Mouse (Mus musculus): ENCODE data around the gene Sp6. TPM values are rescaled to one million over a fixed set of nuclear protein-coding genes. Genes with fewer than 3 reads are reported as not detected.
A peak's percentile ranks its signal among the peaks of the same experiment; 100 is the strongest.

The Sp6 gene
- polyA plus RNA-seq, 1 experiment from 2014 or later = not detected

GRCm38 (mm10) chr11:96976911-96977591 is 36.1 kb upstream of the Sp6 start:
- ATAC-seq (ENCODE audit: insufficient number of reproducible peaks, insufficient read depth, low FRiP score, low read depth) = peak; percentile 75
- Histone ChIP-seq H3K27ac (replicated peaks in 1 of 2; ENCODE audit: control insufficient read depth in 1 of 2, insufficient read depth in 1 of 2, low read depth in 2 of 2, low read length in 2 of 2) (peak overlapping the region; percentile 89 to 96), H3K4me1 (ENCODE audit: control insufficient read depth in 2 of 2, insufficient read depth in 2 of 2, low read length in 2 of 2) (peaks cover 17 to 39% of the 10 kb centered on the region in 2 experiments), H3K9ac (ENCODE audit: low read length) (peak overlapping the region; percentile 95), H3K36me3 (ENCODE audit: control insufficient read depth, insufficient read depth, low read length) (no peaks in the 10 kb centered on the region), H3K9me3 (ENCODE audit: control insufficient read depth, low read length) (no peaks in the 10 kb centered on the region), H3K4me3 (ENCODE audit: control insufficient read depth in 1 of 2, insufficient read depth in 1 of 2, low read depth in 1 of 2, low read length in 2 of 2) (peak overlapping the region; percentile 81 to 84), H3K27me3 (ENCODE audit: control insufficient read depth, insufficient read depth, low read length) (no peaks in the 10 kb centered on the region), H3K4me2 (ENCODE audit: low read length) (peak overlapping the region; percentile 78)
- WGBS = under 1% methylated on average over 44 of the region's 50 CpGs

- Histone ChIP-seq H3K4me2 (ENCODE audit: low read length) (peak overlapping the region; percentile 84), H3K36me3 (ENCODE audit: control insufficient read depth, insufficient read depth, low read length) (no peaks in the 10 kb centered on the region), H3K9me3 (ENCODE audit: control insufficient read depth, low read length) (no peaks in the 10 kb centered on the region), H3K27ac (replicated peaks in 1 of 2; ENCODE audit: control insufficient read depth in 1 of 2, insufficient read depth in 1 of 2, low read depth in 2 of 2, low read length in 2 of 2) (peak overlapping the region; percentile 86 to 96), H3K4me1 (ENCODE audit: control insufficient read depth in 2 of 2, insufficient read depth in 2 of 2, low read length in 2 of 2) (peaks cover 12 to 33% of the 10 kb centered on the region in 2 experiments), H3K9ac (ENCODE audit: low read length) (peak overlapping the region; percentile 95), H3K4me3 (ENCODE audit: control insufficient read depth in 1 of 2, insufficient read depth in 1 of 2, low read depth in 1 of 2, low read length in 2 of 2) (peak overlapping the region; percentile 81 to 84), H3K27me3 (ENCODE audit: control insufficient read depth, insufficient read depth, low read length) (no peaks in the 10 kb centered on the region)
- under 1% methylated on average over 45 of the region's 45 CpGs for WGBS
- peak; percentile 94 for ATAC-seq (ENCODE audit: insufficient number of reproducible peaks, insufficient read depth, low FRiP score, low read depth)
Measured at GRCm38 (mm10) chr11:96977606-96978400, 35.4 kb upstream of the Sp6 start.

GRCm38 (mm10) chr11:96978401-96979246 is 34.6 kb upstream of the Sp6 start:
- Histone ChIP-seq H3K9me3 (ENCODE audit: control insufficient read depth, low read length) (no peaks in the 10 kb centered on the region), H3K36me3 (ENCODE audit: control insufficient read depth, insufficient read depth, low read length) (no peaks in the 10 kb centered on the region), H3K27me3 (ENCODE audit: control insufficient read depth, insufficient read depth, low read length) (peaks cover 6% of the 10 kb centered on the region), H3K4me1 (ENCODE audit: control insufficient read depth in 2 of 2, insufficient read depth in 2 of 2, low read length in 2 of 2) (peaks cover 10 to 26% of the 10 kb centered on the region in 2 experiments), H3K27ac (replicated peaks in 1 of 2; ENCODE audit: control insufficient read depth in 1 of 2, insufficient read depth in 1 of 2, low read depth in 2 of 2, low read length in 2 of 2) (peak overlapping the region; percentile 76 to 77), H3K4me3 (ENCODE audit: control insufficient read depth in 1 of 2, insufficient read depth in 1 of 2, low read depth in 1 of 2, low read length in 2 of 2) (peak overlapping the region; percentile 53 to 63), H3K9ac (ENCODE audit: low read length) (peak overlapping the region; percentile 77), H3K4me2 (ENCODE audit: low read length) (peak overlapping the region; percentile 84)
- WGBS = 27% methylated on average over 17 of the region's 17 CpGs
- no peak for ATAC-seq (ENCODE audit: insufficient number of reproducible peaks, insufficient read depth, low FRiP score, low read depth)

- WGBS = 87% methylated on average over 7 of the region's 7 CpGs
Measured at GRCm38 (mm10) chr11:96979329-96979728, 33.9 kb upstream of the Sp6 start.

GRCm38 (mm10) chr11:96980021-96980420 is 33.2 kb upstream of the Sp6 start:
- ATAC-seq (ENCODE audit: insufficient number of reproducible peaks, insufficient read depth, low FRiP score, low read depth) = no peak
- Histone ChIP-seq H3K4me3 (ENCODE audit: control insufficient read depth in 1 of 2, insufficient read depth in 1 of 2, low read depth in 1 of 2, low read length in 2 of 2) (no peak overlapping the region), H3K4me1 (ENCODE audit: control insufficient read depth in 2 of 2, insufficient read depth in 2 of 2, low read length in 2 of 2) (peaks cover 10 to 16% of the 10 kb centered on the region in 2 experiments), H3K9ac (ENCODE audit: low read length) (no peak overlapping the region), H3K4me2 (ENCODE audit: low read length) (no peak overlapping the region), H3K9me3 (ENCODE audit: control insufficient read depth, low read length) (no peaks in the 10 kb centered on the region), H3K27me3 (ENCODE audit: control insufficient read depth, insufficient read depth, low read length) (peaks cover 20% of the 10 kb centered on the region), H3K27ac (replicated peaks in 1 of 2; ENCODE audit: control insufficient read depth in 1 of 2, insufficient read depth in 1 of 2, low read depth in 2 of 2, low read length in 2 of 2) (no peak overlapping the region), H3K36me3 (ENCODE audit: control insufficient read depth, insufficient read depth, low read length) (no peaks in the 10 kb centered on the region)
- WGBS = 71% methylated on average over 5 of the region's 5 CpGs

More at GRCm38 (mm10) chr11:96979329-96979728, 33.9 kb upstream of the Sp6 start:
- no peak overlapping the region for H3K4me3 ChIP-seq (ENCODE audit: control insufficient read depth in 1 of 2, insufficient read depth in 1 of 2, low read depth in 1 of 2, low read length in 2 of 2)
- peaks cover 13% of the 10 kb centered on the region for H3K27me3 ChIP-seq (ENCODE audit: control insufficient read depth, insufficient read depth, low read length)
- no peaks in the 10 kb centered on the region for H3K36me3 ChIP-seq (ENCODE audit: control insufficient read depth, insufficient read depth, low read length)
- no peak overlapping the region for H3K9ac ChIP-seq (ENCODE audit: low read length)
- no peak overlapping the region for H3K4me2 ChIP-seq (ENCODE audit: low read length)
- H3K27ac ChIP-seq (replicated peaks in 1 of 2; ENCODE audit: control insufficient read depth in 1 of 2, insufficient read depth in 1 of 2, low read depth in 2 of 2, low read length in 2 of 2) = no peak overlapping the region
- no peak for ATAC-seq (ENCODE audit: insufficient number of reproducible peaks, insufficient read depth, low FRiP score, low read depth)
- H3K4me1 ChIP-seq (ENCODE audit: control insufficient read depth in 2 of 2, insufficient read depth in 2 of 2, low read length in 2 of 2) = peaks cover 10 to 19% of the 10 kb centered on the region in 2 experiments
- no peaks in the 10 kb centered on the region for H3K9me3 ChIP-seq (ENCODE audit: control insufficient read depth, low read length)

GRCm38 (mm10) chr11:96981461-96981860 is 31.7 kb upstream of the Sp6 start:
- Histone ChIP-seq H3K4me2 (ENCODE audit: low read length) (no peak overlapping the region), H3K9ac (ENCODE audit: low read length) (no peak overlapping the region), H3K27ac (replicated peaks in 1 of 2; ENCODE audit: control insufficient read depth in 1 of 2, insufficient read depth in 1 of 2, low read depth in 2 of 2, low read length in 2 of 2) (no peak overlapping the region), H3K36me3 (ENCODE audit: control insufficient read depth, insufficient read depth, low read length) (no peaks in the 10 kb centered on the region), H3K4me3 (ENCODE audit: control insufficient read depth in 1 of 2, insufficient read depth in 1 of 2, low read depth in 1 of 2, low read length in 2 of 2) (no peak overlapping the region), H3K9me3 (ENCODE audit: control insufficient read depth, low read length) (no peaks in the 10 kb centered on the region), H3K4me1 (ENCODE audit: control insufficient read depth in 2 of 2, insufficient read depth in 2 of 2, low read length in 2 of 2) (peaks cover 3 to 6% of the 10 kb centered on the region in 2 experiments), H3K27me3 (ENCODE audit: control insufficient read depth, insufficient read depth, low read length) (peaks cover 34% of the 10 kb centered on the region)
- WGBS = 55% methylated on average over 15 of the region's 15 CpGs
- ATAC-seq (ENCODE audit: insufficient number of reproducible peaks, insufficient read depth, low FRiP score, low read depth) = no peak

- WGBS = 3% methylated on average over 7 of the region's 7 CpGs
- ATAC-seq (ENCODE audit: insufficient number of reproducible peaks, insufficient read depth, low FRiP score, low read depth) = no peak
- no peaks in the 10 kb centered on the region for H3K9me3 ChIP-seq (ENCODE audit: control insufficient read depth, low read length)
Measured at GRCm38 (mm10) chr11:96982355-96982754, 30.8 kb upstream of the Sp6 start.

More at GRCm38 (mm10) chr11:96982355-96982754, 30.8 kb upstream of the Sp6 start:
- Histone ChIP-seq H3K36me3 (ENCODE audit: control insufficient read depth, insufficient read depth, low read length) (no peaks in the 10 kb centered on the region), H3K4me1 (ENCODE audit: control insufficient read depth in 2 of 2, insufficient read depth in 2 of 2, low read length in 2 of 2) (peaks cover 3 to 5% of the 10 kb centered on the region in 2 experiments; a peak in 3 of 4 replicates), H3K9ac (ENCODE audit: low read length) (no peak overlapping the region), H3K27ac (replicated peaks in 1 of 2; ENCODE audit: control insufficient read depth in 1 of 2, insufficient read depth in 1 of 2, low read depth in 2 of 2, low read length in 2 of 2) (no peak overlapping the region), H3K27me3 (ENCODE audit: control insufficient read depth, insufficient read depth, low read length) (peaks cover 40% of the 10 kb centered on the region), H3K4me3 (ENCODE audit: control insufficient read depth in 1 of 2, insufficient read depth in 1 of 2, low read depth in 1 of 2, low read length in 2 of 2) (no peak overlapping the region), H3K4me2 (ENCODE audit: low read length) (no peak overlapping the region)

Data from heart, embryonic 14.5 days (tissue).